Mouse (Mus musculus) adrenal gland (tissue): ENCODE results near the gene Tmem212.

Experiments used
- intact Hi-C: fragments of 180-260 bp; cut with DNase I; formaldehyde crosslinking; loops from one replicate; pipeline ENCODE4 v1.15.1; 2025

Tmem212 gene

GRCm38 (mm10) chr3:27899012-27899726 lies 3.0 kb upstream of the Tmem212 start:
- intact Hi-C loops: no loop called here

GRCm38 (mm10) chr3:27898178-27898577 lies 2.0 kb upstream of the Tmem212 start:
- intact Hi-C loops: no loop called here

- intact Hi-C loops: no loop called here
Observed at GRCm38 (mm10) chr3:27886578-27886977, 9.6 kb downstream of the Tmem212 start.

- intact Hi-C loops: no loop called here
Observed at GRCm38 (mm10) chr3:27885585-27885984, 10.6 kb downstream of the Tmem212 start.

GRCm38 (mm10) chr3:27881897-27882835 lies 14.0 kb downstream of the Tmem212 start:
- intact Hi-C loops: no loop called here

GRCm38 (mm10) chr3:27878854-27879610 lies 17.1 kb downstream of the Tmem212 start:
- intact Hi-C loops: no loop called here

- intact Hi-C loops: no loop called here
Observed at GRCm38 (mm10) chr3:27873268-27874073, 22.7 kb downstream of the Tmem212 start.

- intact Hi-C loops: no loop called here
Observed at GRCm38 (mm10) chr3:27872429-27872828, 23.7 kb downstream of the Tmem212 start.

GRCm38 (mm10) chr3:27871891-27872290 lies 24.3 kb downstream of the Tmem212 start:
- intact Hi-C loops: no loop called here

GRCm38 (mm10) chr3:27871371-27871770 lies 24.8 kb downstream of the Tmem212 start:
- intact Hi-C loops: no loop called here

- intact Hi-C loops: loop anchor here (5.0 to 10.0 kb wide), 3 partner anchors 154 to 406 kb away; partner anchors contain the start of gene Fndc3b
Observed at GRCm38 (mm10) chr3:27868681-27869080, 27.5 kb downstream of the Tmem212 start.

GRCm38 (mm10) chr3:27867731-27868130 lies 28.4 kb downstream of the Tmem212 start:
- intact Hi-C loops: loop anchor here (5.0 to 10.0 kb wide), 3 partner anchors 153 to 405 kb away; partner anchors contain the start of gene Fndc3b

- intact Hi-C loops: loop anchor here (5.0 to 10.0 kb wide), 3 partner anchors 96 to 298 kb away; partner anchors contain the start of gene Fndc3b
Observed at GRCm38 (mm10) chr3:27862821-27863740, 33.1 kb downstream of the Tmem212 start.

- intact Hi-C loops: loop anchor here (5.0 to 10.0 kb wide), 3 partner anchors 94 to 297 kb away; partner anchors contain the start of gene Fndc3b
Observed at GRCm38 (mm10) chr3:27861601-27862000, 34.6 kb downstream of the Tmem212 start.

- intact Hi-C loops: loop anchor here (5.0 to 10.0 kb wide), 3 partner anchors 94 to 296 kb away; partner anchors contain the start of gene Fndc3b
Observed at GRCm38 (mm10) chr3:27861086-27861485, 35.1 kb downstream of the Tmem212 start.

- intact Hi-C loops: no loop called here
Observed at GRCm38 (mm10) chr3:27859161-27859561, 37.0 kb downstream of the Tmem212 start.

GRCm38 (mm10) chr3:27858441-27859115 lies 37.6 kb downstream of the Tmem212 start:
- intact Hi-C loops: no loop called here

- intact Hi-C loops: no loop called here
Observed at GRCm38 (mm10) chr3:27856288-27856687, 39.9 kb downstream of the Tmem212 start.
